Mouse (Mus musculus) CD8-positive naive resting alpha-beta T cell, adult 2 months (primary cell): Measurements from ENCODE around the gene Slc30a9.

ENCODE experiments used
- DNase-seq, 2 experiments: peaks; one replicate each; pipeline ENCODE4 v3.0.0; 2022; ENCODE audit warnings: low read depth in 2 of 2, low spot score in 2 of 2

Gene Slc30a9

GRCm38 (mm10) chr5:67306698-67307521 lies at the start of gene Slc30a9:
TSS of gene Slc30a9 (plus strand) at chr5:67306955.
- peak; percentile 77 to 80 for DNase-seq

- DNase-seq: no peak
These were observed 48.3 kb upstream of the Slc30a9 start for GRCm38 (mm10) chr5:67258473-67258872.

- DNase-seq: no peak
These were observed 46.6 kb upstream of the Slc30a9 start for GRCm38 (mm10) chr5:67260159-67260530.

GRCm38 (mm10) chr5:67260531-67261371 lies 46.0 kb upstream of the Slc30a9 start, which contains the start of gene Tmem33:
TSS of gene Tmem33 (plus strand) at chr5:67260565.
- DNase-seq: peak; percentile 84 to 87

DNA sequence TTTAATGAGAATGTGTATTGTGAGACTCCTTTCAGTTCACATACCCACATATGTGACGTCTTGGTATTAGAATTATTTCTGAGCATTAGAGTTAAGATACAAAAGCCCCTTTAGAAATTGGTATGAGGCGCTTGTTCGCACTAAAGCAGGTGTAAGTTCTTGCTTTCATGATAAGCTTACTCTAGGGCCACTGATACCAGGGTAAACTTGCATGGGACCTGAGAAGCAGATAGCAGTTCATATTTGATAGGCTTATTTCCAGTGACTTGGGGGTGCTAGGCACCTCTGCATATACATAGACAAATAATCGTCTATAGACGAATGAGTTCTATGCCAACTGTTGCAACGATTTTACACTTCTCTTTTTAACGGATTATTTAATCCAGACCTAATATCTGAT lies 43.8 kb upstream of the Slc30a9 start:
- DNase-seq: no peak

- no peak for DNase-seq
These were observed 40.6 kb upstream of the Slc30a9 start for GRCm38 (mm10) chr5:67266106-67266505.

GRCm38 (mm10) chr5:67269309-67269708 lies 37.4 kb upstream of the Slc30a9 start:
- no peak for DNase-seq

DNA sequence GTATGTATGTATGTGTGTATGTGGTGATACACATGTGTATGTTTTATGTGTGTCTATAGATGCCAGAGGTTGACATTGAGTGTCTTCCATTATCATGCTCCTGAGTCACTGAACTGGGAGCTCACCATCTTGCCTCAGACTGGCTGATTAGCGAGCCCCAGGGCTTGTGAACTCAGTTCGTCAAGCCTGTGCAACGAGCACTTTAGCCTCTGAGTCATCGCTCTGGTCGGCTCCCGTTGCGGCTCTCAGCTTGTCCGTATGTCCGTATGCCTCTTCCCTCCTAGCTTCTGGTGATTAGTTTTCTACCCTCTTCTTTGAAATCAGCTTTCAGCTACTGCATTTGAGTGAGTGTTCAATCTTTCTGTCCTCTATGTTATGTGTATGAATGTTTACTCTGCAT lies 27.3 kb upstream of the Slc30a9 start:
- DNase-seq: no peak

DNA sequence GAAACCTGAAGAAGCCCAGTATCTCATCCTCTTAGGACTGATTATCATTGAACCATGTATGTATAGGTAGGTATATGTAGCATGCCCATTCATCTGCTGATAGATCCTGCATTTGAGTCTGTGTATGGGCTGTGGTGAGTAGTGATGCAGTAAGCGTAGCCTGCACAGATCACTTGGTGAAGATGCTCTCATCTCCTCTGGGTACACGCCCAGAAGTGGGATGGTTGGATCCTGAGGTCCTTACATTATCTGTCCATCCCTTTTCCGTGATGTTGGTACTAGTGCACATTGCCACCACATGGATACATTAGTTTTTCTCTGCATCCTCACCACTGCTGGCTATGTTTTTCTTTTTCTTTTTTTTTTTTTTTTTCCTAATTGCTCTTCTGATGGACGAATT lies 26.9 kb upstream of the Slc30a9 start:
- DNase-seq: no peak

GRCm38 (mm10) chr5:67280400-67280799 lies 26.4 kb upstream of the Slc30a9 start:
- DNase-seq: no peak

GRCm38 (mm10) chr5:67295029-67295428 lies 11.7 kb upstream of the Slc30a9 start:
- no peak for DNase-seq

GRCm38 (mm10) chr5:67295682-67296081 lies 11.1 kb upstream of the Slc30a9 start:
- DNase-seq: no peak

GRCm38 (mm10) chr5:67296171-67296570 lies 10.6 kb upstream of the Slc30a9 start:
- DNase-seq: no peak

DNA sequence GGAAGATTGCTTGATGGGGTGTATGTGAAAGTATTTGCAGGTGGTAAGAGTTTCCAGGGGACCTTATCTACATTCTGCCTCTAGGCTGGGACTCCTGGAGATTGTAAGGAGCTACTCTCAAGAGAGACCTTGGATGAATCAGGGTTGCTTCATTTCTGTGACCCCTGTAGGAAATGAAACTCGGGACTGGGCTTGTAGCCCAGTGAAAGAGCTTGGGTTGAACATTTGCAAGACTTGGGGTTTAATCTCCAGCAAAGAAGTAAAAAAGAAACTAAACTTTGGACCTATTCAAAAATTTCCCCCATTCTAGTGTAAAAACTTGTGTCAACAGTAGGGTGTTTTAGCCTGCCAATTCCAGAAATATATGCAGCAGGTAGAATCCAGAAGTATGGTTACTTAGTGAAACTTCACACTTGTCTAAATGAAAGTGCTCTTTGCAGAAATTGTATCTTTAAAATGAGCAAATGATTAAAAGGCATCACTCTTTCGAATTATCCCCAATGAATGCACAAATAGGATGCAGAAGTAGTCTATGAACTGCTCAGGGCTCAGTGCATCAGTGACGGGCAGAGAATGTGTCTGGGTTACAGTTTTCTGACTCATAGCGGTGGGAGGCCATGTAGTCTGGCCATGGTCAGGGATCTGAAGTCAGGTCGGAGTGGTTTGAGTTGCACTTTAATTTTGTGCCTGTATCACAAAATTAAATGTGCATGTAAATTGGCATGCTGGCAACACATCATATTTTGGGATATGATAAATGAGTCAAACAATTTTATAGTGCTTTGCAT lies 9.5 kb upstream of the Slc30a9 start:
- DNase-seq: no peak

DNA sequence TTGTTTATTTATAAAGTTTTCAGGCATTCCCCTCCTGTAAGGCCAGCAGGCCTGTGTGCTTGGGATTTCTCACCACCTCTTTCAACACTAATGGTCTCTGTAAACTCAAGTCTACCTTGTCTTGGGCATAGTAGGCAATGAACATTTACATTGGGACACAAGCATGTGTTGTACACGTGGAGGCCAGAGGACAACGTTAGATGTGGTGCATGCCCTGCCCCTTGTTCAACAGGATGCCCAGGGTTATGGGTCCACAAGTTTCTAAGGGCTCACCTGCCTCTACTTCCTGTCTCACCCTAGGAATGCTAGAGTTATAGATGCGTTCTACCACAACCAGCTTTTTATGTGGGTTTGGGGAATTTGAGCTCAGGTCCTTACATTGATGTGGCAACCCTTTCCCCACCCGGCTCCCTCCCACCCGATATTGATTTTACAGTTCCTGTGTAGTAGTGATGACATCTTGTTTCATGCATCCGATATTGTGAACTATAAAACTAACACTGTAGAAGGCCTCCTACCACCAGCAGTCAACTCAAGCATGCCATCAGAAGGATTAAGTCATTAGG lies 6.8 kb upstream of the Slc30a9 start:
- peak; percentile 25 to 48 for DNase-seq

- DNase-seq: no peak
These were observed 5.7 kb upstream of the Slc30a9 start for GRCm38 (mm10) chr5:67300926-67301597.

GRCm38 (mm10) chr5:67301722-67302331 lies 4.9 kb upstream of the Slc30a9 start:
- DNase-seq: no peak

DNA sequence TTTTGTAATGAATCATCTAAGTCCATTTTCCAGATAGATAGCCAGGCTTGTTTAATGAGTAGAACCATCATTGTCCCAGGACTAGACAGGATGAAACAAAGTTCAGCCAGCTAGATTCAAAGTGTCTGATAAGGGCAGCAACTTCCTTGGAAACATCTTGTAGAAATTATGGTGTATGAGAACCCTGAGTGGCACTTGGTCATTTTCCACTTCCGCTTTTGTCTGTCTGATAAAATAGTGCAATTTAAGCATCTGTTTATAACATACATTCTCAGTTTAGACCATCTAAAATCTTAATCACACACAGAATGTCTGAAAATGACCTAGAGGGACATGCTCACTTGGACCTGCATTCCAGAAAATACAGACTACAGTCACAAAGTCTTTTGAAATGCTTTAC lies 2.9 kb upstream of the Slc30a9 start:
- no peak for DNase-seq

DNA sequence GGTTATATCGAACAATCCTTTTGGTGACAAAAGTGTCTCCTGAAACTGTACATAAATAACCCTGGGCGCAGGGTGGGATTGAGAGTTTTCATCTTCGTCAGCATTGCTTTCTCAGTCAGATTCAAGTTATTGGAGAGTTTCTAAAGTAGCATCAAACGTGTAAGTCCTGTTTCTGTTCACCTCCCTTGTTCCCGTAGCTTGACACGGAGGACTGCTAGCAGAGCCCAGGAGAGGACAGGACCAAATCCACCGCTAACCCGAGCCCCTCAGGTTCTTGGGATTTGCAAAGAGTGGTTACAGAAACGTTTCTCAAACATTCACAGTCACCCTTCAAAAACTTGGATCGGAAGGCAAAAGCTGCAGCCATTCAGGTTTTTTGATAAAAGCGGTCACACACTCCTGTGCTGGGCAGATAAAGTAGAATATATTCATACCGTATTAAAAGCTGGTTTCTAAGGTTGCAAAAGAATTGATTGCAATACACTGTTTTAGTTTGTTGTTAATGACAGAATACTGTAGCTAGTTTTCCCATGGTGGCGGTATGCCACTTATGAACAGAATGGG lies 986 bp downstream of the Slc30a9 start:
- DNase-seq: no peak
